Comparison of ENCODE assay signal across 13 mouse cellular contexts in genomic region chr11:21875077-21875476, GRCm38 (mm10).
"Had no signal": no experiment of that assay in that cellular context is flagged by ENCODE, and none has a peak within 500 bp of the region (broad histone marks: within the 10 kb centered on the region; RNA-seq: fewer than 3 reads in every experiment).

No protein-coding gene starts in this region.

- H3K4me1 ChIP-seq: midbrain, embryonic 10.5 days; midbrain, embryonic 12.5 days; neural tube, embryonic 12.5 days had no signal

- ATAC-seq: midbrain, embryonic 16.5 days had no signal

- H3K9me3 ChIP-seq: neural tube, embryonic 12.5 days had no signal

- H3K9ac ChIP-seq: lung, embryonic 14.5 days; midbrain, embryonic 12.5 days; neural tube, embryonic 12.5 days had no signal

- H3K4me2 ChIP-seq: lung, embryonic 14.5 days; midbrain, embryonic 12.5 days; neural tube, embryonic 12.5 days had no signal

- DNase-seq: lung, adult 18-20 months; lung, embryonic 14.5 days; lung, postnatal 10 days; lung, postnatal 4 days; midbrain, embryonic 14.5 days; right cerebral cortex, postnatal 14 days; thymus, adult 2 months; thymus, postnatal 25 days; thymus, postnatal 4 days had no signal

- H3K36me3 ChIP-seq: midbrain, embryonic 10.5 days; midbrain, embryonic 12.5 days; neural tube, embryonic 12.5 days had no signal

- H3K4me3 ChIP-seq: midbrain, embryonic 10.5 days; midbrain, embryonic 12.5 days; neural tube, embryonic 12.5 days had no signal

- H3K27ac ChIP-seq: midbrain, embryonic 10.5 days; midbrain, embryonic 12.5 days; neural tube, embryonic 12.5 days had no signal

- H3K27me3 ChIP-seq: midbrain, embryonic 12.5 days; neural tube, embryonic 12.5 days had no signal
